Mouse (Mus musculus): ENCODE measurements around the gene Patl2.

- TF ChIP-seq POLR2A (IDR thresholded peaks at IDR 0.05; ENCODE audit: low read depth, low read length), result no peak
- no peak for TF ChIP-seq CTCF (IDR thresholded peaks at IDR 0.05; ENCODE audit: extremely low read depth, insufficient read length, insufficient replicate concordance, low read depth, low read length)
These were observed 104.1 kb downstream of the Patl2 start for GRCm38 (mm10) chr2:122081728-122082456.

Data from small intestine, adult 2 months (tissue).